Comparison of ENCODE assay signal across 16 mouse cellular contexts in genomic region chr1:177373226-177373825, GRCm38 (mm10).
DNase-seq lines count a peak whose midpoint lies in the region; ATAC-seq and TF ChIP-seq lines count a peak whose summit lies in the region.
"Had no signal": no experiment of that assay in that cellular context is flagged by ENCODE, and none has a peak within 500 bp of the region (broad histone marks: within the 10 kb centered on the region; RNA-seq: fewer than 3 reads in every experiment).

No protein-coding gene starts in this region.

- no peak for TF ChIP-seq CTCF in layer of hippocampus, adult 2 months (conservative IDR thresholded peaks at IDR 0.05)

- no peaks in the 10 kb centered on the region for H3K36me3 ChIP-seq in forebrain, embryonic 11.5 days (ENCODE audit: control insufficient read depth, insufficient read depth, low read length)
- H3K36me3 ChIP-seq in midbrain, embryonic 15.5 days (replicated peaks): no peaks in the 10 kb centered on the region
- H3K36me3 ChIP-seq: embryonic facial prominence, embryonic 12.5 days; stomach, embryonic 15.5 days had no signal

- ATAC-seq in forebrain, embryonic 11.5 days (replicated peaks; ENCODE audit: low FRiP score): peak; percentile 90
- peak; percentile 52; the same call in 1 of the 2 replicates for ATAC-seq in midbrain, embryonic 15.5 days (replicated peaks)

- peak overlapping the region; percentile 7; the same call in 1 of the 2 replicates for H3K27ac ChIP-seq in layer of hippocampus, adult 2 months
- H3K27ac ChIP-seq in forebrain, embryonic 11.5 days (ENCODE audit: low read depth, low read length): 0 out of 2 replicates have a peak overlapping the region, but pooled peaks have one; percentile 25
- H3K27ac ChIP-seq in midbrain, embryonic 15.5 days: no peak overlapping the region
- H3K27ac ChIP-seq: embryonic facial prominence, embryonic 12.5 days; liver, embryonic 14.5 days; stomach, embryonic 15.5 days had no signal

- H3K4me1 ChIP-seq in forebrain, embryonic 11.5 days (replicated peaks; ENCODE audit: control insufficient read depth, insufficient read depth, low read length): peaks cover 10% of the 10 kb centered on the region
- H3K4me1 ChIP-seq in midbrain, embryonic 15.5 days: peaks cover 10% of the 10 kb centered on the region
- H3K4me1 ChIP-seq: stomach, embryonic 15.5 days had no signal

- H3K9ac ChIP-seq in forebrain, embryonic 11.5 days (ENCODE audit: low read length): 0 out of 2 replicates have a peak overlapping the region, but pooled peaks have one; percentile 0
- H3K9ac ChIP-seq in midbrain, embryonic 15.5 days: no peak overlapping the region
- H3K9ac ChIP-seq: embryonic facial prominence, embryonic 12.5 days; liver, embryonic 14.5 days; stomach, embryonic 15.5 days had no signal

- DNase-seq in embryo, embryonic 11 days: peak; percentile 22
- DNase-seq in embryo, embryonic 9.5 days (ENCODE audit: extremely low spot score): no peak
- DNase-seq in layer of hippocampus, adult 2 months (ENCODE audit: low spot score in 2 of 2): no peak
- no peak for DNase-seq in layer of hippocampus, adult 11-12 months (ENCODE audit: low spot score)
- DNase-seq in forebrain, embryonic 11.5 days (ENCODE audit: low spot score): peak; percentile 63
- no peak for DNase-seq in left cerebral cortex, adult 8-10 months (ENCODE audit: low spot score in 2 of 2)
- DNase-seq in gastrocnemius, adult 8-10 months (ENCODE audit: low spot score in 2 of 2): no peak
- DNase-seq: cerebellum, adult 2 months; gastrocnemius, postnatal 36 days; kidney, postnatal 25 days; lung, postnatal 4 days; thymus, postnatal 14 days had no signal

- H3K27me3 ChIP-seq in forebrain, embryonic 11.5 days (ENCODE audit: control insufficient read depth, insufficient read depth, low read length): no peaks in the 10 kb centered on the region
- no peaks in the 10 kb centered on the region for H3K27me3 ChIP-seq in midbrain, embryonic 15.5 days (replicated peaks)
- H3K27me3 ChIP-seq: embryonic facial prominence, embryonic 12.5 days; stomach, embryonic 15.5 days had no signal

- no peak overlapping the region; the same call in 1 of the 2 replicates for H3K4me2 ChIP-seq in forebrain, embryonic 11.5 days (ENCODE audit: low read depth, low read length, severe bottlenecking)
- no peak overlapping the region for H3K4me2 ChIP-seq in midbrain, embryonic 15.5 days
- H3K4me2 ChIP-seq: embryonic facial prominence, embryonic 12.5 days; stomach, embryonic 15.5 days had no signal

- no peaks in the 10 kb centered on the region for H3K9me3 ChIP-seq in forebrain, embryonic 11.5 days (ENCODE audit: control insufficient read depth, low read length)
- H3K9me3 ChIP-seq in midbrain, embryonic 15.5 days: no peaks in the 10 kb centered on the region
- H3K9me3 ChIP-seq: embryonic facial prominence, embryonic 12.5 days; stomach, embryonic 15.5 days had no signal

- WGBS in forebrain, embryonic 11.5 days: 7% methylated on average over 5 of the region's 5 CpGs
- WGBS in midbrain, embryonic 15.5 days: 4% methylated on average over 5 of the region's 5 CpGs

- no peak overlapping the region for H3K4me3 ChIP-seq in layer of hippocampus, adult 2 months
- H3K4me3 ChIP-seq in forebrain, embryonic 11.5 days (ENCODE audit: low read depth, low read length): no peak overlapping the region
- H3K4me3 ChIP-seq in midbrain, embryonic 15.5 days: no peak overlapping the region
- H3K4me3 ChIP-seq: embryonic facial prominence, embryonic 12.5 days; stomach, embryonic 15.5 days had no signal

Comparison
In these comparisons a context has a peak if more than half of its experiments do, and no peak if none do; other contexts are left out.
1. DNase-seq: peak in embryo, embryonic 11 days (single experiment) and forebrain, embryonic 11.5 days (single experiment); none in embryo, embryonic 9.5 days (single experiment), layer of hippocampus, adult 2 months (0 of 2), layer of hippocampus, adult 11-12 months (single experiment), left cerebral cortex, adult 8-10 months (0 of 2) and gastrocnemius, adult 8-10 months (0 of 2).